Mouse (Mus musculus) ES-Bruce4 (cell line): ENCODE data around the gene Lingo4.

ENCODE experiments used
- EP300 ChIP-seq: IDR thresholded peaks from 2 replicates; pipeline ENCODE4 v1.6.1; 2011; ENCODE audit warnings: low read depth, low read length; ENCODE audit not compliant: insufficient read depth
- POLR2A ChIP-seq: IDR thresholded peaks from one replicate; pipeline ENCODE4 v1.8.1; 2011; ENCODE audit warnings: low read length; ENCODE audit not compliant: insufficient read depth

GRCm38 (mm10) chr3:94372641-94373040 is 25.7 kb upstream of the Lingo4 start, which contains the start of gene Rorc:
- TF ChIP-seq POLR2A (no peak), EP300 (no peak)
